Mouse (Mus musculus) stomach, postnatal 0 days (tissue): ENCODE data around the gene Zfp275.

Experiments
- CTCF ChIP-seq: IDR thresholded peaks from 2 replicates; pipeline ENCODE4 v1.5.1; 2016; ENCODE audit warnings: antibody characterized with exemption, low read depth, mild to moderate bottlenecking, moderate library complexity
- EP300 ChIP-seq: optimal IDR thresholded peaks from 2 replicates; pipeline ENCODE3; 2016; ENCODE audit warnings: antibody characterized with exemption

- no peak for TF ChIP-seq EP300
- no peak for TF ChIP-seq CTCF
Observed at GRCm38 (mm10) chrX:73321029-73321428, 21.4 kb upstream of the Zfp275 start.
